Mouse (Mus musculus) spleen, adult 12 weeks (tissue): Measurements from ENCODE around the gene Usp9x.

Experiments
- DNase-seq: peaks from one replicate; pipeline ENCODE4 v3.0.0; 2022; ENCODE audit warnings: low spot score

The Usp9x gene

DNA sequence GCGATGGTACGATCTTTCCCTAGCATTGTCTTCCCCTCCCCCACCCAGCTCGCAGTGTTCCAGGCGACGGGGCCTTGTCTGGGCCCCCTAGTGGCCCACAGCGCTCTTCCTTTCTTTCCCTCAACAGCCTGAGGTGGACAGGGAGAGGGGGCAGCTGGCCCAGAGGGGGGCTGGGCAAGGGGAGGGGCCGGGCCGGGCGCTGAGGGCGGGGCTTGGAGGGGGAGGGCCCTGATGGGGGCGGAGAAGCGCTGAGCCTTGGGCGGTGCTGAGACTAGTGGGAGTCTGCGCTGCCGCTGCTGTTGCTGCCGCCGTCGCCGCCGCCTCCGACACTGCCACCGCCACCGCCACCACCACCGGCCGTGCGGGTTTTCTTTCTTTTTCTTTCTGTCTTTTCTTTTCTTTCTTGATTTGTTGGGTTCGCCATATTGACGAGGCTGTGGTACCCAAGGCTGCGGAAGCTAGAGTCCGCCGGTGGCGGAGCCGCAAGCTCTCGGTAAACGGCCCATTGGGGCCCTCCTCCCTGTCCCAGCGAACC is at the start of gene Usp9x:
TSS of gene Usp9x (plus strand) at position 258 of the 535 bp plus-strand sequence.
- peak; percentile 65 for DNase-seq

DNA sequence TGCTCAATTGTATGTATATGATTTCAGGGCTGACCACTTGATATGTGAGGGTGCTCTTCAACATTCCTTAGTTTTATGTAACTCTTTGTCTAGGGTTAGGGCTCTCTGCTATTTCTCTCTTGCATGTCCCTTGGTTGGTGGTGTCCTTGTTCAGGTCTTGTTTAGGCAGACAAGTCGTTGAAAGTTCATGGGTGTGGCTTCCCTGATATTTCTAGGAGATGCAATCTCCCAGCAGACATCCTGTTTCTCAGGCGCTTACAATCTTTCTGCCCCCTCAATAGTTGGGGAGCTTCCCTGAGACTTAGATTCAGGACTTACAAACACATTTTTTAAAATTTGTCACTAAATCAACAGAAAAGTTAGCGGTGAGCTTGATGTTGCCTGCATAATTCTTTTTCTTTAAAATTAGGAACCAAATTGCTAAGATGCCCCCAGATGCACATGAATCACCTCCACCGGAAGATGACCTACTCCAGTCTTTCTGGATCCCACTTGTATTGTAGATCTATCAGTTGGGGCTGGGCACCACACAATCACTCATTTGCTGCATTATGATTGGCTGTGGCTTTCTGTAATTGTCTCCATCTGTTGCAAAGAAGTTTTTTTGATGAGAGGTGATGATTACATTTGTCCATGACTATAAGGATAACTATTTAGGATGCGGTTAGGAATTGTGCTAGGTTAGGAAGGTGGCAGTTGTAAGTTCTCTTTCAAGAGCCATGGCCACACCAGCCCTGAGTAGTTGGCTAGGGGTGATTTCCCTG is 48.6 kb upstream of the Usp9x start:
- DNase-seq, result no peak

DNA sequence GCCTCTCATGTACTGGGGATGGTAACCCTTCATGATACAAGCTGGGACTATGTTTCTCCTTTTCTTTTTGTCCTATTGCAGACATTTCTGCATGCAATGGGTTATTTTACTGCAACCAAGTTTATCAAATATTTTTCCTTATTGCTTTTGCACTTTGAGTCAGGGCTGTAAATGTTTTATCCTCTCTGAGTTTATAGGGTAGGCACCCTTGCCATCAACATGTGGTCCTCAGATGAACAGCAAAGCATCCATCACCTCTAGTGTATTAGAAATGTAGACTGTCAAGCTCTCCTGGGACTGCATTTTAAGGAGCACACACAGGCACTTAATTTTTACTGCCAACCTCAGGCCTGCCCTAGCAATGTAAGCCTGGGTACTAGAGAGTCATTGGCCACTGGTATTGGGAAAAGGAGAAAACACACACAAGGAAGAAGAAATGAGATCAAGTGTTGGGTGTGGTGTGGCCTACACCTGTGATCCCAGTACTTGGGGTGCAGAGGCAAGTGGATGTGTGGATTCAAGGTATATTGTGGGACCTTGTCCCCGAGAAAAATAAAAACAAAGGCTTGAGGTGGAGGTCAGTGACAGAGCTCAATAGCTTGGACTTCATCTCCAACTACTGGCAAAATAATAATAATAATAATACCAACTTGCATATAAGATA is 46.6 kb upstream of the Usp9x start:
- no peak for DNase-seq

DNA sequence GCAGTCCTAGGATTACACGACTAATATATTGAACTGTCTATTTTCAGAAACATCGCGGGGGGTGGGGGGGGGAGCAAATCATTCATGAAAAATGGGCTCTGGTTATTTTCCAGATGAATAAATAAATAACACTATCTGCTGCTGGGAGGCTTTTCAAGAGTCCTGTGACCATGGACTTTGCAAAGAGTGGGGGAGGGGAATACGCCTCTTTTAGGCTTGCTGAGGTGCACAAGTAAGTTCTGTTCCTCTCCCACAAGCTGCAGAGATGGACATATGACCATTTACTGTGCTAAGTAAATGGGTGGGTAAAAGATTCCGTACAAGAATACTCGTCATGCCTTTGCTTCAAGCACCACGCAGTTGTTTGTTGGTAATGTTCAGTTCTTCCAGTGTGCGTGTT is 46.0 kb upstream of the Usp9x start:
- no peak for DNase-seq

DNA sequence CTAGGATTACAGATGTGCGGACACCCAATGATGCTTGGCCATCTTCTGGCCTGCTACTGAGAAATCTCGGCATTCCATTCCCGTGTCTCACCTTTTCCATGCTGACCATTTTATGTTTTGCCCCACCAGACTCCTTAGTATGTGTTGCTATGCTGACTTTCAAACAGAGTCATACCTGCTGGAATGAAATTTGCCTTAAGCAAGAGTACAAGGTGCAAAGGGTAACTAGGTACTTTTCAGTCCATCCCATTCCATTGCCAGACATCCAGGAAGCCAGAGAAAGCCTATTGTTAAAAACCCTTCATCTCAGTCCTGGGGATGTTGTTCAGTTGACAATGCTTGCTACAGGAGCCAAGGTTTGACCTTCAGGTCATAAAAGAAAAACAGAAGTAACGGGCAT is 43.1 kb upstream of the Usp9x start:
- DNase-seq, result no peak

DNA sequence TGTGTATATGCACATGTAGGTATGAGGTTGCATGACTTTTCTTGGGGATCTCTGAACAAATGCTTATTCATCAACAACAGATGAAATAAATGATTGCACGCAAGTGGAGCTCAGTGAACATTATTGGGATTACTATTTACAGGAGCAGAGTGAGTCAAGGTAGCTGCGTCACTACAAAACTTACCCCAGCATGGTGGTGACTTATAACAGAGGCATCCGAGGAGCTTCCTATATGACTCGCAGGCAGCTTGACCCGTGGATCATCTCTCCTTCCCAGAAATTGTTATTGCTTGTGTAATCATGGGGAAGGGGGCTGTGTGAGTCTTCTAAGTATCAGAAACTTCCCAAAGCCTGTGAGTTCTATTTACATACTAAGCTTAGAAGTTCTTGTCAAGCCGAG is 41.3 kb upstream of the Usp9x start:
- no peak for DNase-seq

DNA sequence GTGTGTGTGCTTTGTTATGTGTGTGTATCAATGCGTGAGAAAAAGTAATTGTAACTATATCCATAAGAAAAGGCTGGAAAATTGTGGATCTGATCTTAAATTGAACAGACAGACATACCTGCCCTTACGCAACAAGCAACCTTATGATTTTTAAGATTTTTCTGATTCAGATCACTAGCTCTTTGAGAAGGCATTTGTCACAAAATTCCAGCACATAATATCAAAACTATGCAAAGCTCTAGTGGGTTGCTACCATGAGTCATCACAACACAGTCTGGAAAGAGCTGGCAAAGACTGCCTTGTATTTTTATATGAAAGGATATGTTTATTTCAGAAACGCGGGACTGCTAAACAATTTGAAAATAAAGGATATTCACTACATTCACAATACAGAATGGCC is 34.2 kb upstream of the Usp9x start:
- DNase-seq, result no peak

DNA sequence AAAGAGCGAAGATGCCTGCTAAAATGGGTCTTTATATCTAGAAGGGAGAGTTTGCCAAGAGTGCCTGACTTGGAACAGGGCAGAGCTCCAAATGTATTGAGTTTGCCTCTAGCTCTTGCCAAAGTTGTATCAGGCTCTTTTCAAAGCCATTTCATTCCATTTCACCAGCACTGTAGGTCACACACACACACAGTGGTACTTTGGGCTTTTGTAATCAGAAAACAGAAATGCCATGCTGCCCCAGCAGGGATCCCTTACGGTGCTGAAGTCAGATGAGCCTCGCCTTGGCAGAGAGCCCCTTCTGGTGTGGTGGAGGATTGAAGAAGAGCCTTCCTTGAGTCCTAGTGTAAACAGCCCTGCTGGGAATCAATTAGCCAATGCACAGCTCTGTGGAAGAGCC is 32.1 kb upstream of the Usp9x start:
- no peak for DNase-seq

DNA sequence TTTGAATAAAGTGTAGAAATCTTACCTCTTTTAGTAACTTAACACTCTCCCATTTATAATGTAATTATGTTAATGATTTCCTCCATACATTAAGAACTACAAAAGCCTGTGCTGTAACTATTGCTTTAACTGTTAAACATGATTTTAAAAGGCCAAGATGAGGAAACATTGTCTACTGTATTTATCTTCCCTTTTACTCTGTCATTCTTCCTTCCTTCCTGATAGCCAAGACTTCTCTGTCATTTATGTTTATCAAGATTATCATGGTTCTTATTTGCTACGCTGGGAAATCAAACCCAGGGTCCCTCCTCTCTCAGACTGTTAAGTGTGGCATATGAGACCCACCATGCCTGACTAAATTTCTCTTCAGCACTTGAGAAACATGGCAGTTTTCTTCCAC is 30.9 kb upstream of the Usp9x start:
- no peak for DNase-seq

DNA sequence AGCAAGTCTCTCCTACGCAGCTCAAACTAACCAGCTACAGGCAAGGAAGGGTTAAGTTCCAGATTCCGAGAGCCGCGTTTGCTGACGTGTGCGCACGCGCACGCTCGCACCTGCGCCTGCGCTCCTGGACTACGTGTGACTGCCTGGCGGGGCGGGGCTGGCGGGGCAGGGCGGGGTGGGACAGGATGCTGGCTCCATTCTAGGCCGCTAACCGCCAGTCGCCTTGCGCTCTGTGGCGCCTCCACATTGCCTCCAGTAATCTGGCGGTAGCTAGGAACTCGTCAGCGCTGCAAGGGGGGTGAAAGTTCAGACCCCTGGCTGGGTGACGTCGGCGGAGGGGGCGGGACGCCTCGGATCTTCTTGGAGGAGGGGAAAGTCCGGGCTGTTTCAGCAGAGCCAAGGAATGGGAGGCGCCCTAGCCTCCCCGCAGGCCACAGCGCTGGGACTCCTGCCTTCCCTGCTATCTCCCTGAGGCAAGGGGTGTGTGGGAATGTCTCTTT is 29.6 kb upstream of the Usp9x start:
- peak; percentile 84 for DNase-seq

DNA sequence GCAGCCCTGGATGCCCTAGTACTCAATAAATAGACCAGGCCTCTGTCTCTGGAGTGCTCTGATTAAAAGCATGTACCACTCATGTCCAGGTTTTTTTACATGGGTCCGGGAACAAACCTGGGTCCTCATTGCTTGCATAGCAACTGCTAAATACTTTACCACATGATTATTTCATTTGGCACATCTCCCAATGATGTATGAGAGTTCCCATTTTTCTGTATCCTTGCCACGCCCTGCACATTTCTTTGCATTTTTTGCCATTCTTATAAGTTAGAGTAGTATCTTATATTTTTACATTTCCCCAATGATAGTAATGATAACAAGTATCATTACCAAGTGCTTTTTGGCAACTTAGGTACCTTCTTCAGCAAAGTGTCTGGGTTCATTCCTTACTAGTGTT is 27.5 kb upstream of the Usp9x start:
- DNase-seq, result no peak

DNA sequence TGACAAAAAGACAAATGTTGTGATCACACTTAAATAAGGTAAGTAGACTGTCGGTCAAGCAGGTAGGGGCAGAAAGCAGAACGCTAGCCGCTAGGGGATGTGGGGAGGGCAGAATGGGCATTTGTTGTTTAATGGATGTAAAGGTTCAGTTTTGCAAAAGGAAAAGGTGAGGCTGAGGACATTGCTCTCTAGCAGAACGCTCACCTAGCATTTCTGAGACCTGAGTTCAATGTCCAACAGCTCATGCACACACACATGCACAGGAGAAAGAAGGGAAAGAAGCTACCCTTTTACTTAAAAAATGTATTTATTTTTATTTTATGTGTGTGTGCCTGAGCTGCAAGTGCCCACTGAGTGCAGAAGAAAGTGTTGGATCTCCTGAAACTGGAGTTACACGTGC is 26.6 kb upstream of the Usp9x start:
- no peak for DNase-seq

DNA sequence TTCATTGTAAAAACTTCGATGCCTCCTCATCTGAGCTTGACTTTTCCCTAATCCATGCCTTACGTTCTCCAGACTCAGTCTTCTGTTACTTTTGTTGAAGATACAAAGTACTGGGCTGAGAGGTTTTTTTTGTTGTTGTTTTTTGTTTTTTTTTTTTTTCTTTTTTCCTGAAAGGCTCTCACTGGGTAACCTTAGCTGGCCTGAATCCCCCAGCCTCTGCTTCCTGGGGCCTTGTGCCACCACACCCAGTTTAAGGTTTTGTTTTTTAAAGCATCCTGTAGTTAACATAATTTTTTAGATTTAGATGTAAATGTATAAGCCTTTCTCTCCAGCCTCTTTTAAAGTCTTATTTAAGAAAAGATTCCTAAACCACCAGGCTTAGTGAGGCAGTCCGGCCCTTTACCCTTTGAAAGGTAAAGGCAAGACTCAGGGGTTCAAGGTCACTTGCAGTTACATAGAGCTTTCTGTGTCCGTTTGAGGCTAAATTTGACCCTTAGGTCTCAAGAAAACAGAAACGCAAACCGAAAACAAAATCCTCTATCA is 24.3 kb upstream of the Usp9x start:
- no peak for DNase-seq

DNA sequence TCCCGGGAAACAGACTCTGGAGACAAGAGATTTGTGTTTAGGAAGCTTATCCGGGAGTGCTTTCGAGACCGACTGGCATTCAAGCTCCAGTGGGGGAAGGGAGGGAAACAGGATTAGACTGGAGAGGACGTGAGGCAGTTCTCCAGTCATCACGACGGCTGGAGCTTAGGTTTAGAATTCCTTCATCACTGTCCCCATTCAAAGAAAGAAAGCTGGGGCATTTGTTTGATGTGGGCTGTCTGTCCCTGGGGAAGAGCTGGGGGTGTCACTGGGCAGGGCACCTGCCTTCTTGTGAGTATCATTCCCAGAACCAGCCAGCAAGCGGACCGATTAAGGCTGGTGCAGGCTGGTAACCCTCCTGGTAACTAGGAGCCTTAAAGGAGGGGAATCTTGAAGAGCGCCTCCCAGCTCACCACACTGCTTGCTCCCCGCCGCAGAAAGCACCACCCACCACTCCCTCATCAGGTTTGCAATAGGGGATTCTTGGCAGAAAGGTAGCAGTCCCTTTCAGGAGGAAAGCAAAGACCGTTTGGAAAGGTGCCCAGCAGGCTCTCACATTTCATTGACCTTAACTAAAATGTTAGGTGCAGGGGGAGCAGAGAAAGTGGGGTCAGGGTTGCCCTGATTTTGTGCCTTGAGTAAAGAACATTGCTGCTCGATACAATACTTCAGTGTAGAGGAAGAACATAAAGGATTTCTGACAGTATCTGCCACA is 23.5 kb upstream of the Usp9x start:
- DNase-seq, result no peak

DNA sequence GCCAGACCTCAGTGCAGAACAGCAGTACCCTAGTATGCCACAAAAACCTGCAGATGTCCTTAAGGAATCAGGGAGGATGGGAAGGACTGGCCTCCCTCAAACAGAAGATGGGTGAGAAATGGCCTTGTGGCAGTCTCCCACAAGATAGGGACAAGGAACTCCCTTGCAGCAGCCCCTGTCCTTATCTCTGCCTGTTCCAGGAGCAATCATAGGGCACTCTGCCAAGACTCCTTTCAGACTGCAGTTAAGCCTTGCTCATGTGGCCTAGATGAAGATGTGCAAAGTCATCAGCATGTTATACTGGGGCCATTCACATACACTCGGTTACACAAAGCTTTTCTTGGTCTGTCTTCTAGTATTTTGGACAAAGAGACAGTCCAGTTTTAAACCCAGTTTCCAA is 16.7 kb upstream of the Usp9x start:
- peak; percentile 47 for DNase-seq

DNA sequence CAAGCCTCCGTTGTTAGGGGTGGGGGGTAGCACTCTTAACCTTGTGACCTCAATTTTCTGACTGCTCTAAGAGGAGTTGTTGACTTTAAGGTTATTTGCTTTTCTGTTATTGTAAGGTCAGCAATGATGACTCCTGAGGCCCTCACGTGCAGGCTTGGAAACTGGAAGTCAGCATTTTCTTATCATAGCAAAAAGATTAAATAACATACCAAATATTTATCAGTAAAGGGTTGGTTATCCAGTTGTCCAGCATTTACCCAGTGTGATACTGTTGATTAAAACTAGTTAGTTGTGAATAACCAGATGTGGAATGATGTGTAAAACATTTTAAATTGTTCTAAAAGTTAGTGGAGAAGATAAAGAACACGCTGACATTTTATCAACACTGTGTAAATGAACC is 9.3 kb upstream of the Usp9x start:
- no peak for DNase-seq

DNA sequence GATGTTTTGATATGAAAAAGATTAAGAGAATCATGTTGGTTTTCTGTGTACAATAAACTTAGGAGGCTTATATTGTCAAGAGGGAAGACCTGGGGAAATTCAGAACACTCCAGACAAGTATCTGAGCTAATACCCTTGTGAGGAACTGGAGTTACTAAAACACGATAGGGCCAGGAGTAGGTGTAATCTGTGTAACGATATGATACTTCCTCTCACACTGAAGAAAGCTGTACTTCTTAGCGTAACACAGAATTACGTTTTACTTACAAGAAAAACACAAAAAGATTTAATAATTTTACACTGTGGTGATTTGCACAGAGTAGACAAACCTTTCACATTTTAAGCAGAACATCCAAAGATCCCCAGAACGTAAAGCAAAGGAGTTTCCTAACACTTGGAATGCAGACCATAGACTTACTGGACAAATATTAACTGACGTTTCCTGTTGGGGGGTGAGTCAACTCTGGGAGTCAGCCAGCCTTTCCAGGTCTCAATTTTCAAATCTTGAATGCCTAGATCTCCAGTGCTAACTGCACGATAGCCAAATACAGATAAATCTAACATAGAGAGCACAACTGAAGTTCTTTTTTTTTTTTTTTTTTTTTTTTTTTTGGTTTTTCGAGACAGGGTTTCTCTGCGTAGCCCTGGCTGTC is 6.9 kb upstream of the Usp9x start:
- DNase-seq, result no peak

DNA sequence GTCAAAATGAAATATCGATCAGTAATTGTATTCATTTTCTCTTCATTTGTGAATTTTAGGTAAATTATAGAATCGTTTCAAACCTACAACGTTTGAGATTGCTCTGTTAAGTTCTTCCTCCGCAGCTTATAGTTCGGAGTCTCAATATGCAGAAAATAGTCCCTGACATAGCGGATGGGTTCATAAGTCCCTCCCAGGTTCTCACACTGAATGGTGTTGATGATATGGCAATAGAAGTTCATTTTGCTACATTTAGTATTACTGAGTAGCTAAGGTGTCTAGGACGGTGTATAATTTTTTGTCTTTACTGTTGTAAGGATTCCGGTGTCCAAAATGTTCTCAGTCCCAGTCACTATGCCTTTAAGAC is 1.1 kb upstream of the Usp9x start:
- no peak for DNase-seq

DNA sequence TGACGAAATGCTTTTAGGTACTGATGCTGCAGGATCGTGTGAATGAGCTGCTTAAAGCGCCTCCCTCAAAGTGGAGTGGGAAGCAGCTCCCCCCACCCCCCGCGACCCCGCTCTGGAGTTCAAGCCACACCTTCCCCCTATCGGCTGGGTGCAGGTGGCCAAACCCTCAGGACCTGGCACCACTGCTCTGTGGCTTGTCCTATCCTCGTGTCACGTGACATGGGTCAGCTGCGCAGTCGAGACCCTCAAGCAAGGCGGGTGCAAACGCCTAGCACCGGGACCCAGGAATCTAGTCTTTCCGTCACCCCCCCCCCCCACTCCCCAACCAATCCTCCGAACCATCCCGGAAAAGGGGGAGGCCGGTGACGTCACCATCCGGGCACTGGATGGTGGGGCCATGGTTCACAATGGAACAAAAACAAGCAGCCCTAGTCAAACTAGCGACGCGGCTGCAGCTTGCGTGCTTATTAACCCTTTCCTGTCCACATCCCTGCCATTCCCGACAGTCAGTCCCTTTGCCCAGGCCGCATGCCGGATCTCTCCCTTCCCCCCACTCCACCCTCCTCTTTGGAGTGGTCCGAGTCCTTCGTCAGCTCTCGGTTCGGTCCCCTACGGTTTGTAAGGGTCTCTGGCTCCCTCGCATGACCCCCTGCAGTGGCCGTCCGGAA is 591 bp upstream of the Usp9x start:
- no peak for DNase-seq

DNA sequence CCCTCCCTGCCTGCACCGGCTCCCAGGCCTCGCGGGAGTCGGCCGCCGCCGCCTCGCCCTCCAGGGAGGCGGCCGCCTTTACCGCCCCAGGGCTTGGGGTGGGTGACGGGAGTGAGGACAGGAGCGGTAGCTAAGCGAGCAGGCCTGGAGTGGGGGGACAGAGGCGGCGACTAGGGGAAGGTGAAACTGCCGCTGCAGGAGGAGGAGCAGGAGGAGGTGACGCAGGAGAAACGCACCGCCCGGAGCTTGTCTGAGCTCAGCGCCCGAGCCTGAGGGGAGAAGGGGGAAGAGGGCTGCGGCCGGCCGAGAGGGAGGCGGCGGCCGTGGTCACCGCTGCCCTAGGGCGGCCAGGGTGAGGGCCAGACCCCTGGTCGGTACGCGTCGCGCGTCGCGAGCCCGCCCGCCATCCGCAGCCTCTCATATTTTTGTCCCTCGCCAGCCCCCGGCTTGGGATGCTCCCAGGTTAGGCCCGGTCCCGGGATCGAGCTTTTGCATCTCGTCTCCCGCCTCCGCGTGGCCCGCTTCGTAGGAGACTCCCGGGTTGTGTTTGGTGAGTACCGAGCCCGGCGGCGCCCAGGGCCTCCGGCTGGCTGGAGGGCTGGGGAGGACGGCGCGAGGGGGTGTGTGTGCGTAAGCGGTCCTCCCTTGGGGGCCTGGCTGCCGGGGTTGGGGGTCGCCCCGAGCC is 620 bp downstream of the Usp9x start:
- DNase-seq, result peak; percentile 62

DNA sequence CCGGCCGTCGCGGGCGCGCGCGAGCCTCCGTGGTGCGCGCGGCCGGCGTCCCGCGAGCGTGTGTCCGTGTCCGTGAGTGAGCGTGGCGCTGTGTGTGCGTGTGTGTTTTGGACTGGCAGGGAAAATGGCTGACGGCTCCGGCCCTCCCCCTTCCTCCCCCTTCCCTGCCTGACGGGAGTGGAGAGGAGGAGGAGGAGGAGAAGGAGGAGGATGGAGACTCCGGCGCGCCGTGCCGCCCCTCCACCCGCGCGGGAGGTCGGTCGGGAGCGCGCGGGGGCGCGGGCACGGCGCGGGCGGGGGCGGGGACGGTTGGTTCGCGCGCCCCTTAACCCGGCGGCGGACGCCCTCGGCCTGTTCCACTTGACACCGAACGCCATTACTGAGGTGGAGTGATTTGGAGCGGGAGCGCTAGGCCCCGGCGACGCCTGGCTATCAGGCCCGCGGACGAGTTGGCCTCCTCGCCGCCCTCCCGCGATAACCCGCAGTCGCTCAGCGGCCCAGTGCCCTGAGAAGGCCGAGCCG is 1.2 kb downstream of the Usp9x start:
- peak; percentile 56 for DNase-seq
